Mouse (Mus musculus): ENCODE measurements around the gene Lyrm7.
"Not testable (repeated sequence)": the region's sequence is repeated elsewhere in the genome, so short reads cannot be mapped to it uniquely, and the experiment has no call there.

Lyrm7 gene

DNA sequence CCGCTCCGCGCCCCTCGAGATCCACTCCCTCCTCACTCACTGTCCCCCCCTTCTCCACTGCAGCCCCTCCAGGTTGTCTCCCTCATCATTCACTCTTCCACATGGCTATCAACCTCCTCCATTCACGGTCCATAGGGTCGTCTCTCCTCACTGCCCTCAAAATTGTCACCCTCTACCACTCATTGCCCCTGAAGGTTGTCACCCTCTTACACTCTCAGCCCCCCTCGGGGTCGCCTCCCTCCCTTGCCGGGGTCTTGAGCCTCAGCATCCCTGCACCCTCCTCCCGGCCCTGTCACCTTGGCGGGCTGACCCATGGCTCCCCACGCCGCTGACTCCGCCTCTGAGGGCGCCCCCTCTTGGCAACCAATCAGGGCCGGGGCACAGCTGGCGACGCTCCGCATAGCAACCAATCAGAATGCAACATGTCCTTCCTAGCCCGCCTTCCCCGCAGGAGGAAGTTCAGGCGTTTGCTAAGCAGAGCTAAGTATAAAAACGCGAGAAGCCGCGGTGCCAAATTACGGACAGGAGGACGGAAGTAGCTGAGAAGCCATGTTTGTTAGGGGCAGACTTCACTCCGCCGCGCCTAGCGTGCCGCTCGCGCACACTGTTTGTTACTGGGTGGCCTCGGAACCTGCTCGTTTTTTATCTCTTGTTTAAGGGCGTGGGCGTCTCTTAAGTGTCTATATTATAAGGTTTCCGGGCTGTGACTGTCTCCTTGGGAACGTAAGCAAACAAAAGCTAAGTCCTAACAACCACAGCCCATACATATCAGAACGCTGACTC, at the start of gene Lyrm7:
TSS of gene Lyrm7 (minus strand) at position 661 of the 783 bp plus-strand sequence.
- peak; percentile 96 for DNase-seq

DNA sequence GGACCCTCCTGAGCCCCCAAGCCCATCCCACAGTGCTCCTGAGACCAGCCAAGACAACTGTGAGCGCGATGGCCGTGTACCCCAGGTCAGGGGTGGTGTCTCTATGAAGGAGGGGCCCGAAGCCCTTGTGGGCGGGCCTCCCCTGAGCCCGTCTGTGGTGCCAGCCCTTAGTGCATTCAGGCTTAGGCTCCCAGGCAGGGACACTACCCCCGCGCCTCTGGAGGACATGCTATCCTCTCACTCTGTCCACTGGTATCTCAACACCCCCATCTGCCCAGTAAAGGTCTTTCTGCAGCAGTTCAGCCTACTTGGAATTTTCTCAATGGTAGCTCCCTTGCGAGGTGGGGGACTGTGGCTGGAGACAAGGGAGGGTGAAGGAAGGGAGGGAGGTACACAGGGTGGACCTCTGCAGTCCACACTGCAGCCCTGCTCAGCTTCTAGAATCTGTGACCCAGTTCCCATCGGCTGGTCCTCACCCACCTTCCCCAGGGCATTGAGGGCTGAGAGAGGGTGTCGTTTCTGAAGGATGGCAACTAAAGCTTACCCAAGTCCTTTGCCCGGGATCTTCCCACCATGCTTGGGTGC, 49.5 kb upstream of the Lyrm7 start:
- DNase-seq = no peak

DNA sequence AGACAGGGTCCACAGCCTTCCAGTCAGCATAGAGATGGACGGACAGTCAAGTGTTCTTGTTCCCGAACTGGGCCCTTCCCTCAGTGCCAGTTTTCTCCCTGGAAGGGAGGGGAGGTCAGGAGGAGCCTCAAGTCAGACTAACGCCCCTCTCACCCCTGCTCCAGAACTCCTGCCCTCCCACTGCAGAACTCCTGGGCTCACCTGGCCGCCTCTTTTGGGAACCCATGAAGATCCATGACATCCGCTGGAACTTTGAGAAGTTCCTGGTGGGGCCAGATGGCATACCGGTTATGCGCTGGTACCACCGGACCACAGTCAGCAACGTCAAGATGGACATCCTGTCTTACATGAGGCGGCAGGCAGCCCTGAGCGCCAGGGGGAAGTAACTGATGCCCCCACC, 48.6 kb upstream of the Lyrm7 start:
- DNase-seq = no peak

DNA sequence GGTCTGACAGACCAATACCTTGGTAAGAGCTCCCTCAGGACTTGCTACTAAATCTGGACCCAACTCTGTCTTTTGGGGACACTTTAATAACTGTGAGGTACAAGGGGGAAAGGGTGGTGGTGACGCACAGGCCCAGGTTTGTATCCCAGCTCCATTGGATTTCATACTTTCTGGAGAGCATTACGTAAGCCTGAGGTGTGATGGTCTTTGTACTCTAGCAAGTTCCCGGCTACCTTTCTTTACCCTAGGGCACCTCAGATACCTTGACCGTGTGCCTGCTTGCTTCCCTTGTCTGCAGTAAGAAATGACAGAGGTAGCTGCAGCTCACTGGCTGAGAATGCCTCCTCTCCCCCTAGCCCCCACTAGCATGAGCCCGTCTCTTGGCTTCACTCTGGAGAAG, 46.5 kb upstream of the Lyrm7 start:
- no peak for DNase-seq

DNA sequence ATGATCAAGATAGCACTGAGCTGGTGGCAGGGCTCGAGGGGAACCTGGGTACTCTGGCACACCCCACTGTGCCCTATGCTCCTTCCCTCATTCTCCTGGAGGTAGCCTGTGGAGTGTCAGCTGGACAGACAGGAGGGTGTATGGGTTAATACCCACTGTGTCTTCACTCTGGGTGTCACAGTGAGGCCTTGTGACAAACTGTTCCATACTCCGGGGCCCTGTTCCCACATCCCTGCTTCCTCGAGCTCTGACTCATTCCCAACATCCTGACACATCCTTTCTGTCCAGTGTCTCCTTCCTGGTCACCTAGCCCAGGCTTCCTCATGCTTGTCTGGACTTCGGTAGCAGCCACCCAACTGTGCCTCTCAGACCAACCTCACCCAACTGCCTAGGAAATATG, 45.8 kb upstream of the Lyrm7 start:
- DNase-seq = no peak

DNA sequence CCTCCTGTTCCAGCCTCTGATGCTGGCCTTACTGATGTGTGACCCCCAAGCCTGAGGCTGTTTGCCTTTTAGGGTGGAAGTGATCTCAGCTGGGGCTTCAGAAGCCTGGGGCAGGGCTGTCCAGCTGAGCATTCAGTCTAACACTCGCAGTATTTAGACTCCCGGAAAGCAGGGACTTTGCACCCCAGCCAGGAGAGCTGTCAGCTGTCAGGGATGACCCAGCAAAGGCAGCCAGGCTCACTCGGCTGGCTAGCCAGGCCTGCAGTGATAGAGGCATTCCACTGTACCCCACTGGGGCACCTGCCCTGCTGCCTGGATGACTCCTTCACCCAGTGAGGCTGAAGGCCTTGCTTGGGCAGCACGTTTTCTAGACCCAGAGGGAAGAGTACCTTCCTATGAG, 45.2 kb upstream of the Lyrm7 start:
- no peak for DNase-seq

DNA sequence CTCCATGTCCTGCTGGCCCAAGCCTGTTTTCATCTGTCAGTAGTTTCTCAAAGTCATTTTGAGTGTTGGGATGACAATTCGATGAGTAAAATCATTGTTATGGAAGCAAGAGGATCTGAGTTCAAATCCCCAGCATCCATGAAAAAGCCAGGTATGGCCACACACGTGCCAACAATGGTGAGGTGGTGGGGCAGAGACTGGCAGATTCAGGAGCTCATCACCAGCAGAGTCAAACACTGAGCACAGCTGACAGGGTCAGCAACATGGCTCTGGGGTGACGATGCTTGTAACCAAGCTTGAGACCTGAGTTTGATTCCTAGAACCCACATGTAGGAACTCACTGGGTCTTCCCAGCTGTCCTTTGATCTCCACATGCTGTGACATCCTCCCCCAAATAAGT, 44.4 kb upstream of the Lyrm7 start:
- DNase-seq = no peak

DNA sequence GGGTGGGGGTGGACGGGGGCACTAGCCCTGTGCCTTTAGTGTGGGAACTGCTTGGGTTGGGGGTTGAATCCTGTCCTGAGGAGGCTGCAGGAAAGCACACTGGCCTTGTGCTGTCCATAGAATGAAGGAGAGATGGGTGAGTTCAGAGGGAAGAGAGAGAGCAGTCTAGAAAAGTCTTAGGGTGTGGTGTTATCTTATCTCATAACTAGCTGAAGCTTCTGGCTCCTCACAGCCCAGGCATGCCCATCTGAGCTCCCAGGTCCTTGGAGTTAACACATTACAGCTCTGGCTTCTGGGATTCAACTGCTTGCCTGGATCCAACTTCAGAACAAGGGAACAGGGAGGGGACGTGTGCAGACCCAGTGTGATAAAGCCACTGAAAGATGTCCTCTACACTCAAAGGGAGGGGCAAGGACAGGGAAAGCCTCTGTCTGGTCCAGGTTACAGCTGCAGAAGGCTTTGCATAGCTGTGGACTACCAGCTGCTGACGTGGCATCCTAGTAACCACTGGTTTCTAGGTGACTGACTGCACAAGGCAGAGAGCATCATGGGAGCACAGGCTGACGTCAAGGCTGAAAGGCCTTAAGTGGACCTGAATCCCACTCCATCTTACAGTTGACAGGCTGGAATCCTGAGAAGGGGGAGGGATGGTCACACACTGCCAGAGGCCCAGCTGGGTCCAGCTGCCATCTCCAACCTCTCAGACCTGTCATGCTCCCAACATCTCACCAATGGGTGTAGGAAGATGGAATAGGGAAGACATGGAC, 43.4 kb upstream of the Lyrm7 start:
- no peak for DNase-seq

DNA sequence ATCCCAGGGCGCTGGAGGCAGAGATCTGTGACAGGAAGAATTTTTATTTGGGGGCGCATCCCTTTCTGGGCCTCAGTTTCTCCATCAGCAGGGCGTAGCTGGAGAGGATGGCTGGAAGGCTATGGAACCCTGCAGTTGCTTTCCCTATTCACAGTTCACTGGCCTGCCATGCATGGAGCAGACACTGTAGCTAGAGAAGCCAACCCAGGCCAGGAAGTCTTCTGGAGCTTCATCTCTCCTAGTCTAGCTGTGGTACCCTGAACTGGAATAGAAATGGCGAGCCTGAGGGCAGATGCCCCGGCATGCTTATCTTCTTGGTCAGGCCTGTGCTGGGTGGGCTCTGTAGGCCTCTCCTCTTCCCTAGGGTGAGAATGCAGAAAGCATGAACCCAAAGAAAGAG, 42.6 kb upstream of the Lyrm7 start:
- no peak for DNase-seq

DNA sequence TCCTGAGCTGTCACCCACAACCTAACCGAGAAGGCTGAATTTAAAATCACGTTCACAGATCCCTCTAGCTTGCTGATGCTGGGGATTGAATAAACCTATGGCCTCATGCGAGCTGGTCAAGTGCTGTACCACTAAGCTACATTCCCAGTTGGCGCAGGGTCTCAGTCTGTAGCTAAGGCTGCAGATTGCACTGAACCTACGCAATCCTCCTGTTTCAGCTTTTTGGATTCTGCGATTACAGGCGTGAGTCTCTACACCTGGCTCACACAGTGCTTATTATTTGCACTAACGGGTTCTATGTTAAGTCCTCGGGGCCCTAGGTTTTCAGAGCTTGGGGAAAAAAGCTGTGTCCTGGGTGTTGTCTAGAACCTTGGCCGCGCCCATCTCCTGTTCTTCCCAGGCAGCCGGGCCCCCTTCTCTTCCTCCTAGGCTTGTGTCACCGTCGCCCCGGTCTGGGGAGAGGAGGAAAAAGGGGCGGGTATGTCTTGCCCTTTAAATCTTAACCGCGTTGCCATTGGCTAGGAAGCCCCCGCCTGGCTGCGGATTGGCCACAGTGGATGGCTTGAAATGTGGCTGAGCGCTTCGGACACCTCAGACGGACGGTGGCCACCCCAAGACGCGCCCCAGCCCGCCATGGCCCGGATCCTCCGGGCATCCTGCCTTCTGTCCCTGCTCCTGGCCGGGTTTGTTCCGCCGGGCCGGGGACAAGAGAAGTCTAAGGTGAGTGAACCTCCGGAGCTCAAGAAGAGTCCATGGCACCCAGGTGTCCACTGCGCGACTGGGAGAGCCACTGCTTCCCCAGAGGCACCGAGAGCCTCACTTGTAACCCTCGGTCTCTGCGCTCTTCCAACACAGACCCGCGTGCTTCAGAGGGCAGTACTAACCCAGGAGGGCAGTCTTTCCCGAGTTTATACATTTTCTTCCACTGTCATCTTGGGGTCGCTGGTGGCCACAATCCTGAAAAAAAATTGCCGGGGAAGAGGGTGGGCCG, 41.9 kb upstream of the Lyrm7 start, which contains the start of gene Gpx3:
TSS of gene Gpx3 (plus strand) at position 121 of the 991 bp plus-strand sequence.
- DNase-seq = peak; percentile 12

DNA sequence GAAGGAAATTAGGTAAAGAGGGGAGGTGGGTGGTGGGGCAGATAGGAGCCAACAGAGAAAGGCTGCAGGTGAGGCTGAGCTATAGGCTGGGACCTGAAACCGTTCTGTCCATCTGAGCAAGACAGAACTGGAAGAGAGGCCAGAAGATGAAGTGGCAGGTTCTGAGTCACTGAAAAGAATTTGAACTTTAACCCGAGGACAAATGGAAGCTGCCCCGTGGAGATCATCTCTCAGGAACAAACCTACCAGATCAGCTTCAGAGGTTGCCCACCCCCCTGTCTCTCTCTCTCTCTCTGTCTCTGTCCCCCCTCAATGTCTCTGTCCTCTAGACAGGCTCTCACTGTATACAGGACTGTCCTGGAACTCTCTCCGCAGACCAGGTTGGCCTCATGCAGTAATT, 38.9 kb upstream of the Lyrm7 start:
- DNase-seq = no peak

DNA sequence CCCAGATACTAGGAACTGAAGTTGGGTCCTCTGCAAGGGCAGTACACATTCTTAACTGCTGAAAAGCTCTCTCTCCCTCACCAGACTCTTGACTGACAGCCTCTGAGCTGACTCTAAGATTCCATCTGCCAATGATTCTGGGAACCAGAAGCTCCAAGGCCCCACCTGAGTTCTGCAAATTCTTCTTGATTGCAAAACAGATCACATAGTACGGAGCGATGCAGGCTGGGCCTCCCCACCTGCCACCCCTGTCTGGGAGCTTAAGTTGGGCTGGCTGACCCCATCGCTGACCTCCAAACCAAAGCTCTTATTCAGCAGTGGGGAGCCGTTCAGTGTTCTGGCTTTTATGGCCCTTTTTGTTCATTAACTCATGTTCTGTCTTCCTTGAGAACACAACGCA, 36.8 kb upstream of the Lyrm7 start:
- DNase-seq = no peak

DNA sequence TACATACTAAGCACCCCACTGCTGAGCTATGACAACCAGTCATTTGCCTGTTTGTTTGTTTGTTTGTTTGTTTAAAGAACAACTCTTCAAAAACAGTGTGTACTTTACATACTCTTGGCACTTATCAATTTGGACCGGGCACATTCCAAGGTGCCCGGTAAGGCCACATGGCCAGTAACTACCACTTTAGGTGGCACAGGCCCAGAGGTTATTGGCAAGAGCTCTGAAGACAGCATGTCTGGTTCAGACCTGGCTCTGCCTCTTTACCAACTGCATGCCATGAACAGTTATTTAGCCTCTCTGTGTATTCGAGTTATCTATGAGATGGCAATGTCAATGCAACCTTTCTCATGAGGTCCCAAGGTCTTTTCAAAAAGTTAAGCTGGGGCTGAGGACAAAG, 35.9 kb upstream of the Lyrm7 start:
- not testable (repeated sequence) for DNase-seq

DNA sequence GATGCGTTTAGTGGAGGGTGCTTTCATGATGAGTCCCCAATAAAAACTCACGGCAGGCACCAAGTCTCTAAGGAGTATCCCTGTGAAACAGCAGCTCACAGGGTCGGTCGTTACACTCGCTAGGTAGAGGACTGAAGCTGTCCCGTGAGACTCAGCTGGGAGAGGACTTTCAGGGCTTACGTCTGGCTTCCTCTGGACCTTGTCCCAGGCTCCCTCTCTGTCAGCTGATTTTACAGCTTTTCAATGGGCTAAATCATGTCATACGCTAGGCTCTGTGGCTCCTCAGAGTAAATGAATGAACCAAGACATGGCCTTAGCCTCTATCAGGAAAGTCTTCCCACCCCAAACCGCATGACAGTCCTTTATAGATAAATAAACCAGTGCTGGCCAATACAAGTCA, 33.9 kb upstream of the Lyrm7 start:
- DNase-seq = no peak

DNA sequence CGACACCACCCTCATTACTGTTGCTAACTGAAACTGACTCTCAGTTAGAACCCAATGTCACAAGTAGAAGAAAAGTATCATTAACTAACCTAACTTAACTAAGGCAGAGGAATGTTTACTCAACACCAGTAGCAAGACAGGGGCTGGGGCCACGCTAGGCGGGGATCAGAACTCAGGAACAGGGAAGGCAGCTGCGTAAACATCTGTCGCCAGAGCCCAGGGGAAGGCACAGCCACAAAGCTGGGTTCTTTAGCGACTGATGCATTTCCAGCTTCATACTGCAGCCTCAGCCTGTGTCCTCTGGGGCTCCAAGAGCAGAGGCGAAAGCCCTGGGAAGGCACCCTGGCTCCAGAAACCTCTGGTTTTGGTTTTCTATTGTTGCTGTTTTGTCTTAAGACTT, 31.4 kb upstream of the Lyrm7 start:
- no peak for DNase-seq

DNA sequence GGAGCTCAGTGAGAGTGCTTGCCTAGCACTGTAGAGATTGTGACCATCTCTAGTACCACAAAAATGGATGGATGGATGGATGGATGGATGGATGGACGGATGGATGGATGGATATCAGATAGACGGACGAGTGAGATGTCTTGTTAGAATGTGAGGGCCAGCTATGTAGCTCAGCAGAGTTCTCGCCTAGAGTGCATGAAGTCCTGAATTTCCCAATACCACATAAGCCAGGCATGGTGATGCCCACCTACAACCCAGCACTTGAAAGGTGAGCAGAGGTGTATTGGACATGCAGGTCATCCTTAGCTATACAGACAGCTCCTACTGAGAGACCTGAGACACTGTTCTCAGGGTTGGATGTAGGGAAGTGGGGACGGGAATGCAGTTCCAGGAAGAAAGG, 30.6 kb upstream of the Lyrm7 start:
- DNase-seq = no peak

DNA sequence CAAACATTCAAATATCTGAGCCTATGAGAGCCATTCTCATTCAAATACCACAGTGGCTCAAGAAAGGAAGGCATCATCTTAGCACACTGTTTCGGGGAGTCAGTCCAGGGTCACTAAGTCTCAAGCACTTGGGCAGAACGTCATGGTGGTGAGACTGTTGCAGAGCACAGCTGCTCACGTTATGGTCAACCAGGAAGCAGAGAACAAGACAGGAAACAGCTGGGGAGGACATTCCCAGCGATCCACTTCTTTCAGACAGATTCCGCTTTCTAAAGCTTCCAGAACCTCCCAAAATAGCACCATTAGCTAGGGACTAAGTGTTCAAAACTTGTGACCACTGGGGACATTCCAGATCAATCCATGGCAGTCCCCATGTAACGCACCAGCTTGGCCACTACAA, 27.2 kb upstream of the Lyrm7 start:
- DNase-seq = no peak

DNA sequence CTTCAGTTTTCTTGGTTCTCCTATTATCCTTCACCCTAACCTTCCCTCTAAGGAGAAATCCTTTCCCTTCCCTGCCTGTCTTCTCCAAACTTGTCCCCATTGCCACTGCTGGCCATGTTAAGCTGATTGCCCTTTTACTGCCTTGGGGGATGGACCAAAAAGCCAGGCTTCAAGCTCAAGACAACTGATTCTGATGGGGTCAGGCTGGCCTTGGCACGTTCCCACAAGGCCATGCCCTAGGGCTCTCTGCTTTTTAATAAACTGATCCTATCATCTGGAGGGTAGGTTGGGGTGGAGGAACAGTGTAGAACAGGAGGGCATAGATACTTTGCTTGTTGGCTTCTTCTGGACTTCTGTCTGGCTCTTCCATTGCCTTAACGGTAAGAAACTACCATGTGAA, 24.7 kb upstream of the Lyrm7 start:
- DNase-seq = no peak

DNA sequence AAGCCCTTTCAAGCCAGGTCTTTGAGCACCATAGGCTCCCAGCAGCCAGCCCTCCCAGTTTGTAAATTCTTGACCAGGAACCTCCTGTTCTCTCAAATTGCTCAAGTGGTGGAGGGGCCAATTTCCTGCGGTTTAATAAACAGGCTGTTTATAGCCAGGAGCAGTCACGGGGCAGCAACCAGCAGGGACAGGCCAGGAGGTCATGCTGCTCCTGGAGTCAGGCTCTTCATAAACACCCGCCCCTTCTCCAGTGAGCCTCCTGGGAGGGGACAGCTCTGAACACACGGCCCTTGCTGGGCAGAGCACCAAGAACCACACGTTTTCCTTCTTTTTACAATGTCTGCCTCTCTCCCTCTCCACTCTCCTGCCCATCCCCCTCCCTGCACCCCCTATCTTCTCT, 24.2 kb upstream of the Lyrm7 start:
- no peak for DNase-seq

DNA sequence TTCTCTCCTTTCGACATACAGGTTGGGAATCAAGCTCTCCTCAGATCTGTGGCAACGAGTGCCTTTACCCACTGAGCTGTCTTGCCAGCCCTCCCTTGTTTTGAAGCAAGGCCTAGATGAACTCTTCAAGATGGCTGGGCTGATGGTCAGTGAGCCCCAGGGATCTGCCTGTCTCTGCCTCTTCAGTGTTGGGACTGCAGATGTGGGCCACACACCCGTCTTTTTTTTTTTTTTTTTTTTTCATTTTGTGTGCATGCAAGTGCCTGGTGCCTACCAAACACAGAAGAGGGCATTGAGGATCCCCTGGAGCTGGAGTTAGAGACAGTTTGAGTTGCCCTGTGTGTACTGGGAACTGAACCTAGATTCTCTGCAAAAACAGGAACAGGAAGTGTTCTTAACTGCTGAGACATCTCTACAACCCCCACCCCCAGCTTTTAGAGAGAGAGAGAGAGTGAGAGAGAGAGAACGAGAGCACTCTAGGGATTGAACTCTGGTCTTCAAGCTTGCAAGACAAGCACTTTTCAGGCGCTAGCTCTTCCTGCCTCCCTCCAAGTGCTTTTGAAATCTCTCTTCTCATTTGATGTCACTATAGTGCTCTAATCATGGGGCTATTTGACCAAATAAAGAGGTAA, 23.6 kb upstream of the Lyrm7 start:
- DNase-seq = no peak

DNA sequence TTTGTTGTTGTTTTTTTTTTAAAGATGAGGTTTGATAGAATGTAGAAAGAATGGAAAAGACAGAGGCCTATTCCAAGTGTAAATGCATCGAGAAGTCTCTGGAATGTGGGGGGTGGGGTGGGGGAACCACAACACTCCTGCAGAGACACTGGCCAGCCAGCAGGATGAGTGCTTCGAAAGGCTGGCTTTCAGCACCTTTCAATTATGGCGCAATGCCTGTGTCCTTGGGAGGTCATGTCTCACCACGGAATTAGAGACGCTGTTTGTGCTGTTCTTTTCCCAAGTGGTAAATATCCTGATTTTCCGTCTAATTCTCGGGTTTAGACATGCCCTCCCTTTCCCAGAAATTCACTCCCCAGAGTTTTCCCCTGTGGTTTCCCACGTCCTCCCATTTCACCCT, 22.0 kb upstream of the Lyrm7 start:
- DNase-seq = no peak

DNA sequence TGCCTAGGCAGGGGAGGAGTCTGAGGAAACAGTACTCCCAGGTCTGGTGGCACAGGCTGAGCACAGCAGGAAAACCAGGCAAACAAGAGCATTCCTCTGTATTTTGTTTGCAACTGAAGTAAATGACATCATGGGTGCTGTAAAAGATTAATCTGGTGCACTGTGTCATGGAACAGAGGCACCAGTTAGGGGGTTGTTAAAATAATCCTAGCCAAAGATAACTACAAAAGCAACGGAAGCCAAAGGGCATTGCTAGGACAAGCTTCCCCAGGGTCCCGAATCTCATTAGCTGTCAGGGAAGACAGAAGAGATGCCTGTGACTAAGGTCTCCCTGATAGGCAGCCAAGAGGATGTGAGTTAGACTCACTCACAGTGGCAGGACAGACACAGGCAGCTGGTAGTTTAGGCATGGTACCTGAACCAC, 20.3 kb upstream of the Lyrm7 start:
- DNase-seq = no peak

Measured in thymus, postnatal 14 days (tissue).